Mouse (Mus musculus) ES-Bruce4 (cell line): ENCODE results near the gene Fam168a.

ENCODE experiments used
- CTCF ChIP-seq: IDR thresholded peaks from one replicate; pipeline ENCODE4 v1.8.1; 2011; ENCODE audit warnings: low read depth, low read length
- EP300 ChIP-seq: IDR thresholded peaks from 2 replicates; pipeline ENCODE4 v1.6.1; 2011; ENCODE audit warnings: low read depth, low read length; ENCODE audit not compliant: insufficient read depth
- POLR2A ChIP-seq: IDR thresholded peaks from one replicate; pipeline ENCODE4 v1.8.1; 2011; ENCODE audit warnings: low read length; ENCODE audit not compliant: insufficient read depth

DNA sequence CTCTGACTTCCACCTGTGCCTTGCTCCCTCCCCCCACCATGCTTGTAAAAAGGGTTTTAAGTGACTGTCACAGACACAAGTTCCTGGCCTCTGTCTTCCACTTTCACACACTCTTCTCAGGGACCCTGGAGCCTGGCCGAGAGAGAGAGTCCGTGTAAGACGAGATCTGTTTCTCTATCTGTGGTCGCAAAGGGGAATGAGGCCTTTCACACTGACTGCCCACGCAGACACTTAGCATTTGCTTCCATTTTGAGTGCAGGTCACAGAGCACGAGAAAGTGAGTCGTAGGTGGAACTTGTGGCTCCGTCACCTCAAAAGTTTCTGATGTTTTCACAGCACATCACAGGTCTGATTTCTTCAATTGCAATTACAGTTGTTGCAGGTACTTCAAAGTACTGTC, 13.2 kb upstream of the Fam168a start:
- TF ChIP-seq CTCF (no peak), EP300 (no peak), POLR2A (no peak)
